Mouse (Mus musculus) forebrain, postnatal 0 days (tissue): ENCODE measurements around the gene Nppa. TPM values are rescaled to one million over a fixed set of nuclear protein-coding genes. Genes with fewer than 3 reads are reported as not detected.
A peak's percentile ranks its signal among the peaks of the same experiment; 100 is the strongest.
"Not testable (repeated sequence)": the region's sequence is repeated elsewhere in the genome, so short reads cannot be mapped to it uniquely, and the experiment has no call there.

Experiments used
- ATAC-seq: fragments of 200-750 bp; cut with Nextera tagmentation; 2 replicates; pipeline ENCODE4 v1.8.0; 2017; ENCODE audit warnings: mild to moderate bottlenecking, moderate library complexity
- DNase-seq: peaks from one replicate; pipeline ENCODE4 v3.0.0-alpha.2; 2015
- H3K27ac ChIP-seq: fragments of 300-500 bp; sonication (generic); 2 replicates; pipeline ENCODE4 v1.5.1; 2014; ENCODE audit warnings: low read depth, mild to moderate bottlenecking, antibody characterized with exemption, low read length, moderate library complexity, mixed read lengths
- H3K27me3 ChIP-seq: fragments of 300-500 bp; sonication (generic); 2 replicates; pipeline ENCODE4 v1.6.1; 2014; ENCODE audit warnings: mild to moderate bottlenecking, low read length, mixed read lengths; ENCODE audit not compliant: insufficient read depth
- H3K36me3 ChIP-seq: fragments of 300-500 bp; sonication (generic); 2 replicates; pipeline ENCODE4 v1.6.1; 2014; ENCODE audit warnings: mild to moderate bottlenecking, moderate library complexity; ENCODE audit not compliant: insufficient read depth
- H3K4me1 ChIP-seq: fragments of 300-500 bp; sonication (generic); 2 replicates; pipeline ENCODE4 v1.6.1; 2014; ENCODE audit warnings: antibody characterized with exemption; ENCODE audit not compliant: insufficient read depth
- H3K4me2 ChIP-seq: fragments of 300-500 bp; sonication (generic); 2 replicates; pipeline ENCODE4 v1.6.1; 2014; ENCODE audit warnings: low read depth, mild to moderate bottlenecking, moderate library complexity
- H3K4me3 ChIP-seq: fragments of 300-500 bp; sonication (generic); 2 replicates; pipeline ENCODE4 v1.5.1; 2014; ENCODE audit warnings: low read depth, low read length, mixed read lengths
- H3K9ac ChIP-seq: fragments of 300-500 bp; sonication (generic); 2 replicates; pipeline ENCODE4 v1.6.1; 2014; ENCODE audit warnings: mild to moderate bottlenecking
- H3K9me3 ChIP-seq: fragments of 300-500 bp; sonication (generic); 2 replicates; pipeline ENCODE4 v1.6.1; 2016; ENCODE audit warnings: low read length
- CTCF ChIP-seq: sonication (generic); IDR thresholded peaks from 2 replicates; pipeline ENCODE4 v1.5.1; 2016; ENCODE audit warnings: antibody characterized with exemption, control low read depth, low read depth
- WGBS: fragments of 180-500 bp; shearing (Covaris S2); extraction: QIAGEN DNeasy Blood & Tissue Kit; methylation state at CpG from one replicate; pipeline ENCODE4 v1.1.7; 2014; 5-methylcytosine and 5-hydroxymethylcytosine counted together
- polyA plus RNA-seq: library from polyadenylated mRNA; unstranded; fragments of >200 nt; fragmentation: Nextera tagmentation; extraction: Ambion mirVana; gene quantifications from 2 replicates; pipeline ENCODE4 v1.2.1, GENCODE M21; 2015
- total RNA-seq: library from RNA; depleted of rRNA; stranded (reverse); fragments of >200 nt; gene quantifications from 2 replicates; pipeline ENCODE4 v1.2.3, GENCODE M21; 2014

Nppa gene
- total and polyA plus RNA-seq, 2 experiments from 2014 or later, result 2.2 TPM; not detected in 1

GRCm38 (mm10) chr4:148040933-148041610, 40.5 kb downstream of the Nppa start:
- H3K27me3 ChIP-seq, result no peaks in the 10 kb centered on the region
- peak overlapping the region; percentile 53 for H3K4me2 ChIP-seq
- H3K4me1 ChIP-seq, result peaks cover 20% of the 10 kb centered on the region
- H3K4me3 ChIP-seq, result peak overlapping the region; percentile 27
- ATAC-seq (no peak; the same call in 1 of the 2 replicates), DNase-seq (peak; percentile 38)
- TF ChIP-seq CTCF, result no peak
- H3K9ac ChIP-seq, result peak overlapping the region; percentile 49
- H3K27ac ChIP-seq, result peak overlapping the region; percentile 54; the same call in 1 of the 2 replicates
- no peaks in the 10 kb centered on the region for H3K9me3 ChIP-seq
- WGBS, result 2% methylated on average over 19 of the region's 19 CpGs
- H3K36me3 ChIP-seq, result peaks cover 6% of the 10 kb centered on the region; the same call in 1 of the 2 replicates

GRCm38 (mm10) chr4:148041611-148042191, 41.2 kb downstream of the Nppa start:
- Histone ChIP-seq H3K4me2 (peak overlapping the region; percentile 53), H3K27ac (no peak overlapping the region), H3K27me3 (no peaks in the 10 kb centered on the region), H3K4me1 (peaks cover 20% of the 10 kb centered on the region), H3K9me3 (no peaks in the 10 kb centered on the region), H3K36me3 (peaks cover 6% of the 10 kb centered on the region; the same call in 1 of the 2 replicates), H3K9ac (peak overlapping the region; percentile 49), H3K4me3 (peak overlapping the region; percentile 27)
- no peak for TF ChIP-seq CTCF
- WGBS, result 6% methylated on average over 16 of the region's 16 CpGs
- ATAC-seq, result no peak
- DNase-seq, result no peak

DNA sequence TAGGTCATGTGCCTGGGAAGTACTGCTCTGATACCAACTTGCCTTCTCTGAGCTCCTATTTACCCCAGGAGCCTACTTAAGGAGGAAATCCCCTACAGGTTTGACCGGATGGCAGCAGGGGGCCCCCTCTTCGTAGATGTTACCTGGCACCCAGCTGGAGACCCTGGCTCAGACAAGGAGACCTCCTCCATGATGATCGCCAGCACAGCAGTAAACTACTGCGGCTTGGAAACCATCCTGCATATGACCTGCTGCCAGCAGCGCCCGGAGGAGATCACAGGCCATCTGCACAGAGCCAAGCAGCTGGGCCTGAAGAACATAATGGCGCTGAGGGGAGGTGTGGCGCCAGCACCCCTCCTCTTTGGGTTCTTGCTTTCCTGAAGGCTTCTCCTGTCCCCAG, 42.8 kb downstream of the Nppa start:
- not testable (repeated sequence) for H3K4me2 ChIP-seq, H3K4me3 ChIP-seq, H3K27ac ChIP-seq, H3K9ac ChIP-seq, ATAC-seq, H3K9me3 ChIP-seq, DNase-seq, H3K27me3 ChIP-seq
- peaks cover 15% of the 10 kb centered on the region for H3K4me1 ChIP-seq
- WGBS, result 55% methylated on average over 7 of the region's 8 CpGs
- H3K36me3 ChIP-seq, result peaks cover 15% of the 10 kb centered on the region

GRCm38 (mm10) chr4:148044113-148044512, 43.6 kb downstream of the Nppa start:
- Histone ChIP-seq H3K27ac (no peak overlapping the region), H3K9me3 (no peaks in the 10 kb centered on the region), H3K27me3 (no peaks in the 10 kb centered on the region), H3K36me3 (peaks cover 15% of the 10 kb centered on the region), H3K4me3 (no peak overlapping the region), H3K9ac (no peak overlapping the region), H3K4me2 (no peak overlapping the region), H3K4me1 (peaks cover 15% of the 10 kb centered on the region)
- no peak for ATAC-seq
- DNase-seq, result no peak
- WGBS, result 90% methylated on average over 2 of the region's 2 CpGs
- TF ChIP-seq CTCF, result no peak

DNA sequence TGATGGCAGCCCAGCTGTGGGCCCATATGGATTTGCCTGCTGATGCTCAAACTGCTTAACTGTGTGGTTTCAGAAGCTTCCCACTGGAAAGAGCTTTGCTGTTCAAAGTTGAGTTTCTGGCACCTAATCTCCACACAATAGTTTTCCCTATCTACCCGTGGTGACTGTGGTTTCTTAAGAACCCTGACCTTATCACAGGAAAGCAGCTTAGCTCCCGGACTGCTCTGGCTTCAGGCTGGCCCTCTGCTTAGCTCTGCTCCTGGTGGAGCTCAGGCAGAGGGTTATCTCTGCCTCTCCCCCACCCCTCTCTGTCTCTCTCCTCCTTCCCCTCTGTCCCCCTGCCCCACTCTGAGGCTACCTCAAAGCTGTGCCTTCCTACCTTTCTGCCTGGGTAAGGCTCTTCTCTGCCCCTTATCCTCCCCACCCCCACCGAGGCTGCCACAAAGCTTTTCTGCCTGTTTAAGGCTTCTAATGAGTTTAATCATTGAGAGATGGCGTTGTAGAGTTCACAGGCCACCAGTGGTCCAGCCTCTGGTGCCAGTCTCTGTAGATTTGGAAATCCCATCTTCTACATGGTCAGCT, 46.0 kb downstream of the Nppa start:
- DNase-seq, result no peak
- no peak for TF ChIP-seq CTCF
- no peaks in the 10 kb centered on the region for H3K4me1 ChIP-seq
- H3K36me3 ChIP-seq, result peaks cover 33% of the 10 kb centered on the region
- 49% methylated on average over 4 of the region's 4 CpGs for WGBS
- H3K4me2 ChIP-seq, result no peak overlapping the region
- H3K9me3 ChIP-seq, result no peaks in the 10 kb centered on the region
- no peak overlapping the region for H3K27ac ChIP-seq
- no peak for ATAC-seq
- no peak overlapping the region for H3K9ac ChIP-seq
- no peaks in the 10 kb centered on the region for H3K27me3 ChIP-seq
- H3K4me3 ChIP-seq, result no peak overlapping the region

- not testable (repeated sequence) for H3K27me3 ChIP-seq, H3K4me2 ChIP-seq, H3K9ac ChIP-seq, ATAC-seq, H3K4me1 ChIP-seq, H3K27ac ChIP-seq, DNase-seq, H3K9me3 ChIP-seq, H3K4me3 ChIP-seq
- peaks cover 61% of the 10 kb centered on the region for H3K36me3 ChIP-seq
- 92% methylated on average over 3 of the region's 3 CpGs for WGBS
Measured at GRCm38 (mm10) chr4:148050396-148050914, 49.9 kb downstream of the Nppa start.
